Mouse (Mus musculus) mouse embryonic stem cell (cell line): ENCODE data around the gene Klrb1b.
"Not testable (repeated sequence)": the region's sequence is repeated elsewhere in the genome, so short reads cannot be mapped to it uniquely, and the experiment has no call there.

ENCODE experiments used
- in situ Hi-C, 2 experiments: fragments of 300-500 bp; cut with MboI; formaldehyde crosslinking; loops; 1 replicate in 1 of 2; 3 replicates in 1 of 2; pipeline ENCODE4 v1.14.3; 2019 to 2020; ENCODE audit warnings: low sequenced_read_pairs in 2 of 2, low pct_unique_long_range_greater_than_20kb in 1 of 2, mixed read lengths in 1 of 2; ENCODE audit not compliant: unreplicated experiment in 1 of 2

Klrb1b gene

DNA sequence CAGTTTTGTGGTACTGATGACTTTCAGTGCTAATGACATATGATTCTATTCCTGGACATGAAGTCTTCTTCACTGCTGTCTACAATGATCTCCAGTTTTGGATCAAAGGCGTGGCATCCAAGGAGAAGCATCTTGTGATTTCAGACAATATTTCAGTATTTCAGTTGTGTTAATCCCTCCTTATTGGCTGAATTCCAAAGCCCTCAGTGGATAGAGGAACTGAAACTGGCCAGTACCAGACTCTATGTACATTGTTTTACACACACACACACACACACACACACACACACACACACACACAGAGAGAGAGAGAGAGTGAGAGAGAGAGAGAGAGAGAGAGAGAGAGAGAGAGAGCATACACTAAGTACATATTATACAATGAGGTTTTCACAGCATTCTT, 39.7 kb downstream of the Klrb1b start:
- in situ Hi-C loops = not testable (repeated sequence)

DNA sequence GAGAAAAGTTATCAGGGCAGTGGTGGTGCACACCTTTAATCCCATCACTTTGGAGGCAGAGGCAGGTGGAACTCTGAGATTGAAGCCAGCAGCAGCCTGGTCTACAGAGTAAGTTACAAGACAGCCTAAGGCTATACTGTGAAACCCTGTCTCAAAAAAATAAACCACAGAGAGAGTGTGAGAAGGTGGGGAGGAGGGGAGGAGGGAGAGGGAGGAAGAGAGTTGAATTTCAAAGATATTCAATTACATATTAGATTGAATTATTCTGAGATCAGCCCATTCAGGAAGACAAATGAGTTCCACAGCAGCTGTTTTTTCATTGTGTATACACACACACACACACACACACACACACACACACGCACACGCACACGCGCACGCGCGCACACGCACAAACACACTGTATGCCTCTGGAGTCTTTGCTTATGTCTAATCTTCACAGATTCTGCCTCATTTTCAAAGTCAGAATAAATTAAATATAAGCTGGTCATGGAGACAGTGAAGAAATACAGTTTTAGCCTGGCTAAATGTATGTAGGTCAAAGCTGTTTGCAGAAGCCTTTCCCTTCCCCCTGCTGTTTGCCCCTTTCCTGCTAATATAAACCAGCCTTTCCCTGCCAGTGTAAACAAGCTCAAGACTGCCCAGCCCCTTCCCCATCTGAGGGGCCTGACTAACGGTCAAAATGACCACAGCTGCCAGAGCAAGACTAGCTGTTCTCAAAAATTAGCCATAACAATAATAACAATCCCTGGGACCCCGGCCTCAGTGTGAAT, 56.5 kb downstream of the Klrb1b start:
- in situ Hi-C loops = loop anchor here (10.0 kb wide), 2 partner anchors 75 to 165 kb away; no protein-coding TSS in a partner anchor

DNA sequence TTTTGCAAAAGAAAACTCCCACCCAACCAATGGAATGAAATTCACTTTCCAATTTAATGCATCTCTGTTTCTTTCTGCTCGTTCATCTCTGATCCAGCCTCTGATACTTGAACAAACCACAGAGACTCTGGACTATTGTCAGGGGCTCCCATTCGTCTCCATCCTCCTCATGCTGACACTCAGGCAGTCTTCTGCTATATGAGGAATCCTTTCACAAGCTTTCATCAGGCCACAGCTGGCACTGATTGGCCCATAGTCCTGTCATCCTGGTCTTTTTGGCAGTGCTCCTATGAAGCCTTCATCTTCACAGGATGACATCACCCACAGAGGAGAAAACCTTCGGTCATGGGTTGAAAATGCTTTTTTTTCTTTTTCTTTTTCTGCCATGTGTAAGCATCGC, 58.1 kb downstream of the Klrb1b start:
- in situ Hi-C loops = loop anchor here (10.0 kb wide), 2 partner anchors 77 to 163 kb away; no protein-coding TSS in a partner anchor

DNA sequence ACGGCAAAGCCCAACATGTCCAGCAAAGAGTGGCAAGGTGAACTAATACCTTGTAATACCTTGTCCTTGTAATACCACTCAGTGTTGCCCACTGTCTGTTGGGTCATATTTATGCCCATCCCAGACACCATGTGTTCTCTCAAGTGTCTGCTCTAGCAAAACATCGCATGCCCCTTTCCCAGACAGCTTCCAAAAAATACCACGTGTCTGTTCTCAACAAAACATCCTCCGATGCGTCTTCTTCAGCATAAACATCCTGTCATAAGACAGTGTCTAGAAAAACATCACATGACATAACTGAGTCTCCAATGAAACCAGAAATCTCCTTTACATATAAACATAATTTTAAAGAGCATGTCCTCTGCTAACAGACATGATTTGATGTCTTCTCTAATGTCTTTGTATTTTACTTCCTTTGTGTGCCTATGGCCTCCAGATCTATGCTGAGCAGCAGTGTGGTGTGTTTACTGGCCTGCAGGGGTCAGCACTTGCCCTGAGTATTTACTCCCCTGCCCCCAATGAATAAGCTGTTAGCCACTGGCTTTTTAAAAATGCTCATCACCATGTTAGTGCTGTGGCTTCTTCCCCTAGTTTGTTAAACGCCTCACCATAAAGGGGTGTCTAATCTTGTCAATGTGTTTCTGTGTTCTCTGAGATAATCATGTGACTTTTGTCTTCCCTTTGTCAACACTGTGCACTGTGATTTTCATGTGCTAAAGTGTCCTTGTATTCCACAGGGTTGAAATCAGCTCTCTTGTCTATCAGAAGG, 59.5 kb downstream of the Klrb1b start:
- in situ Hi-C loops = loop anchor here (10.0 kb wide), 2 partner anchors 78 to 162 kb away; no protein-coding TSS in a partner anchor

DNA sequence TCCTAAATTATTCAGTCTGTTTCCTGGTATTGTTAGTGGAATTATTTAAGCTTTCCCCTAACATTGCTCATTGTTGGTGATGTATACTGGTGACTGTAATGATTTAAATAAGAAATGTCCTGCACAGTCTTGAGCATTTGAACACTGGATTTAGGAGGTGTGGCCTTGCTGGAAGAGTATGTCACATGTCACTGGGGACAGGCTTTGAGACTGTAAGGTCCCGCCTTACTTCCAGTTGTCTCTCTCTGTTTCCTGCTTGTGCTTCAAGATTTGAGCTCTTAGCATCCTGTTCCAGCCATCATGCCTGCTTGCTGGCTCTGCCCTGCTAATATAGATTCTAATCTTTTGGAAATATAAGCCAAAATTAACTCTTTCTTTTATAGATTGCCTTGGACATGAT, 60.9 kb downstream of the Klrb1b start:
- in situ Hi-C loops = loop anchor here (10.0 kb wide), 2 partner anchors 80 to 160 kb away; no protein-coding TSS in a partner anchor

DNA sequence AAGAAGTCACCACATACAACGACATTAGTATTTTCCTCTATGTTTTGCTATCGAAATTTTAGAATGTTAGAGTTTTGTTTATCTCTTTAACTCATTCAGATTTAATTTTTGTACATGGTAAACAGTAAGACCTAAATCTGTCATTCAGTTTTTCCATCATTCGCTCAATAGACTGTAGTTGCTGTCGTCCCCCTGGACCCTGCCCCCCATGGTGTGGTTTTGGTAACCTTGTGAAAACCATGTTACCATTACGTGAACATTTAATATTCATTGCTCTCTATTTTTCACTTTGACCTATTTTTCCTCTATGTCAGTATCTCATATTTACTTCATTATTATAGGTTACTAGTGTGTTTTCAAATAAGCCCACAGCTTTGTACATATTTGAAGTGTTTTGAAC, 61.5 kb downstream of the Klrb1b start:
- in situ Hi-C loops = loop anchor here (5.0 to 10.0 kb wide), 3 partner anchors 33 to 160 kb away; no protein-coding TSS in a partner anchor

DNA sequence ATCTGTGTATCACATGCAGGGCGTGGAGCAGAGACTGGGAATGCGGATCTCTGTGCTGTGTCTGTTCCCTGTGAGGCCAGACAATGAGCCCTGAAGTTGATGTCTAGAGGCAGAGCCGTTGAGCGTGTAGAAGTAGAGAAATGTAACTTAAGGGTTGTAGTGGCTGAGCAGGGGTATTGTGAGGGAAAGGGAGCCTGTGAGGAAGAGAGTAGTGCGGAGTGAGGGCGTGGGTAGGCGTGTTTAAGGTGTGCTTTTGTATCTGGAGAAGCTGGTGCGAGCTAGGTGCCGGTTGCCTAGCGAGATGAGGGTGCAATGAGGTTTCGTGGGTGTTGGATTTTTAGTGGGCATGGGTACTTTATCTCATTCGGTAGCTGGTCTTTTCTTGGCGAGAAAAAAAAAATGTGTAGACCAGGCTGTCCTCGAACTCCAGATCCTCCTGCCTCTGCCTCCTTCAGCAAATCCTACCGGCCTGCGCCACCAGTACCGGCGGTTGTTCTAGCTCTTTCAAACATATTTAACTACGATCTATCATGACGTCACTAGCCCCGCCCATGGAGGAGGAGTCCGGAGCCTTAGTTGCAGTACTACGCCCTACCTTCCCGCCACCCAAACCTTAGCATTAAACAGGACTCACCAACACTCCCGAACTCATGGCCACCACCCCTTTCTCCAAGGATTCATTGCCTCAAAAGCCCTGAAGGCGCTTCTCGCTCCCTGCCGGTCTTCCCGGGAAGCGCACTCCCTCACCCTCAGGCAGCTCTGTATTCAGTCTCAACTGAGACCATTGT, 62.2 kb downstream of the Klrb1b start:
- in situ Hi-C loops = loop anchor here (5.0 to 10.0 kb wide), 3 partner anchors 33 to 159 kb away; no protein-coding TSS in a partner anchor
